ENCODE assay signal across 12 mouse cellular contexts in the genomic region with DNA sequence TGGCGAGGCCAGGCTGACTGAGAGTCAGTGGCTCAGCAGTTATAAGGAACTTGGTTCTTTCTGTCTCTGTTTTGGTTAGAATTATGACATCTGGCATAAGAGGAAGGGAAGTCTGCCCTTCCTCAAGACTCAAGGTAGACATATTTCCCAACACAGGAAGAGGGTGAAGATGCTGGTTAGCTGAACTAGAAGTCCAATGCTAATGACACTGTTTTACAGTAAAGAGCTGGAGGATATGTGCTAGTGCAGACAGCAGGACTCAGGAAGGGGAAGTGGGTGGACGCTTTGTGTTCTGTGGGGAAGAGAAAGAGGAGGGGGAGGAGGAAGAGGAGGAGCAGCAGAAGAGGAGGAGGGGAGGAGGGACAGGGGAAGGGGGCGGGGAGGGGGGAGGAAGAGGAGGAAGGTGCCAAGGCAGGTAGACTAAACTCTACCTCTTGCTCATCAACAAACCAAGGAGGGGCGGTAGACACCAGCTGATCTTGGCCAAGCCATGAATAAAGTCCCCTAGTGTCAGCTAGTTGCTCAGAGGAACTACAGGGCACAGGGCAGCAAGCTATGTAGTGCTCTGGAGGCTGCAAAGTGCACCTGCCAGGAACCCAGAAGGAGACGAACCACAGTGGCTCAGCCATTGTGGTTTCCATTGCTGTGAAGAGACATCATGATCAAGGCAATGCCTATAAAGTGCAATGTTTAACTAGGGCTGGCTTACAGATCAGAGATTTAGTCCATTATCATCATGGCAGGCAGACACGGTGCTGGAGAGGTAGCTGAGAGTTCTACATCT. TPM values are rescaled to one million over a fixed set of nuclear protein-coding genes. Genes with fewer than 3 reads are reported as not detected.
DNase-seq lines count a peak whose midpoint lies in the region; ATAC-seq lines count a peak whose summit lies in the region.
"Had no signal": no experiment of that assay in that cellular context is flagged by ENCODE, and none has a peak within 500 bp of the region (broad histone marks: within the 10 kb centered on the region; RNA-seq: fewer than 3 reads in every experiment).

No protein-coding gene starts in this region.

- H3K9ac ChIP-seq in midbrain, embryonic 11.5 days (ENCODE audit: low read length), result no peak overlapping the region
- H3K9ac ChIP-seq: forebrain, embryonic 15.5 days; hindbrain, embryonic 13.5 days; liver, embryonic 14.5 days had no signal

- 85% methylated on average over 6 of the region's 6 CpGs for WGBS in midbrain, embryonic 11.5 days

- no peaks in the 10 kb centered on the region for H3K27me3 ChIP-seq in midbrain, embryonic 11.5 days (ENCODE audit: control insufficient read depth, insufficient read depth, low read length)
- H3K27me3 ChIP-seq: forebrain, embryonic 15.5 days; hindbrain, embryonic 13.5 days had no signal

- peak; percentile 94 for ATAC-seq in granulocyte monocyte progenitor cell, adult 5-6 weeks (replicated peaks; ENCODE audit: poor library complexity, severe bottlenecking)
- no peak for ATAC-seq in midbrain, embryonic 11.5 days (ENCODE audit: low FRiP score)
- ATAC-seq: forebrain, embryonic 15.5 days had no signal

- peak; percentile 95 for DNase-seq in heart, adult 11 months
- no peak for DNase-seq in heart, postnatal 4 days
- DNase-seq in A20 (ENCODE audit: low read depth, low spot score), result peak; percentile 46
- DNase-seq in naive thymus-derived CD4-positive, alpha-beta T cell, adult 2 months (ENCODE audit: low read depth), result peak; percentile 64
- DNase-seq in retina, embryonic 14.5 days (ENCODE audit: low spot score), result no peak
- DNase-seq in frontal cortex, postnatal 25 days (ENCODE audit: low spot score in 2 of 2), result no peak
- DNase-seq in midbrain, embryonic 11.5 days (ENCODE audit: low spot score, missing footprints), result no peak

- no peaks in the 10 kb centered on the region for H3K36me3 ChIP-seq in midbrain, embryonic 11.5 days (ENCODE audit: control insufficient read depth, insufficient read depth, low read length)
- H3K36me3 ChIP-seq: forebrain, embryonic 15.5 days; hindbrain, embryonic 13.5 days had no signal

- H3K27ac ChIP-seq in midbrain, embryonic 11.5 days (ENCODE audit: low read depth, low read length), result no peak overlapping the region
- H3K27ac ChIP-seq: forebrain, embryonic 15.5 days; hindbrain, embryonic 13.5 days; liver, embryonic 14.5 days had no signal

- no peak overlapping the region for H3K4me2 ChIP-seq in midbrain, embryonic 11.5 days
- H3K4me2 ChIP-seq: forebrain, embryonic 15.5 days; hindbrain, embryonic 13.5 days had no signal

- no peak overlapping the region for H3K4me3 ChIP-seq in midbrain, embryonic 11.5 days (ENCODE audit: low read depth, low read length)
- H3K4me3 ChIP-seq: forebrain, embryonic 15.5 days; hindbrain, embryonic 13.5 days; myocyte had no signal

- H3K9me3 ChIP-seq in midbrain, embryonic 11.5 days (ENCODE audit: control insufficient read depth, low read length), result no peaks in the 10 kb centered on the region
- H3K9me3 ChIP-seq: forebrain, embryonic 15.5 days; hindbrain, embryonic 13.5 days had no signal

- no peaks in the 10 kb centered on the region for H3K4me1 ChIP-seq in midbrain, embryonic 11.5 days (ENCODE audit: control insufficient read depth, insufficient read depth, low read length)
- H3K4me1 ChIP-seq: forebrain, embryonic 15.5 days had no signal

RNA-seq across cellular contexts. Expression of gene Ntpcr, which starts 4.5 kb away (rescaled TPM):
- total RNA-seq in heart, postnatal 4 days (2021), result 10 to 100 TPM; 17.1 to 17.3 TPM
- total RNA-seq in granulocyte monocyte progenitor cell, adult 5-6 weeks (2014; fragmentation: Nextera tagmentation), result 41.3 and 44.3 TPM in 2 replicates
- total RNA-seq in granulocyte monocyte progenitor cell, adult 5-6 weeks (2017), result 41.6 and 43.7 TPM in 2 replicates
- 18.0 and 20.6 TPM in 2 replicates for polyA plus RNA-seq in midbrain, embryonic 11.5 days (2014; fragmentation: Nextera tagmentation; extraction: Ambion mirVana)

RNA-seq across cellular contexts. Expression of gene Map10, which starts 55.6 kb away (rescaled TPM):
- 1 to 10 TPM; 5.4 to 5.9 TPM for total RNA-seq in heart, postnatal 4 days (2021)
- total RNA-seq in granulocyte monocyte progenitor cell, adult 5-6 weeks (2014; fragmentation: Nextera tagmentation), result 1.2 and 1.3 TPM in 2 replicates
- 0.57 and 1.4 TPM in 2 replicates for total RNA-seq in granulocyte monocyte progenitor cell, adult 5-6 weeks (2017)
- polyA plus RNA-seq in midbrain, embryonic 11.5 days (2014; fragmentation: Nextera tagmentation; extraction: Ambion mirVana), result 8.5 and 10.4 TPM in 2 replicates
- polyA plus RNA-seq: myocyte had no signal

Comparison
In these comparisons a context has a peak if more than half of its experiments do, and no peak if none do; other contexts are left out.
1. DNase-seq: peak in heart, adult 11 months (single experiment), A20 (single experiment) and naive thymus-derived CD4-positive, alpha-beta T cell, adult 2 months (single experiment); none in heart, postnatal 4 days (single experiment), retina, embryonic 14.5 days (single experiment), frontal cortex, postnatal 25 days (0 of 2) and midbrain, embryonic 11.5 days (single experiment).